Mouse (Mus musculus) kidney, embryonic 15.5 days (tissue): Measurements from ENCODE around the gene Rp9. TPM values are rescaled to one million over a fixed set of nuclear protein-coding genes. Genes with fewer than 3 reads are reported as not detected.

ENCODE experiments used
- ATAC-seq: fragments of 200-750 bp; cut with Nextera tagmentation; replicated peaks from 2 replicates; pipeline ENCODE4 v1.8.0; 2017; ENCODE audit warnings: moderate TSS enrichment; ENCODE audit not compliant: low FRiP score
- H3K27ac ChIP-seq: fragments of 300-500 bp; sonication (generic); 2 replicates; pipeline ENCODE4 v1.5.1; 2015; ENCODE audit warnings: mild to moderate bottlenecking, inconsistent platforms
- H3K27me3 ChIP-seq: fragments of 300-500 bp; sonication (generic); 2 replicates; pipeline ENCODE4 v1.6.1; 2015; ENCODE audit warnings: inconsistent platforms
- H3K36me3 ChIP-seq: fragments of 300-500 bp; sonication (generic); 2 replicates; pipeline ENCODE4 v1.6.1; 2015; ENCODE audit warnings: inconsistent platforms
- H3K4me1 ChIP-seq: fragments of 300-500 bp; sonication (generic); 2 replicates; pipeline ENCODE4 v1.6.1; 2015; ENCODE audit warnings: inconsistent platforms
- H3K4me2 ChIP-seq: fragments of 300-500 bp; sonication (generic); 2 replicates; pipeline ENCODE4 v1.6.1; 2015; ENCODE audit warnings: moderate library complexity, mild to moderate bottlenecking, inconsistent platforms
- H3K4me3 ChIP-seq: fragments of 300-500 bp; sonication (generic); replicated peaks from 2 replicates; pipeline ENCODE4 v1.5.1; 2015; ENCODE audit warnings: mild to moderate bottlenecking, inconsistent platforms
- H3K9ac ChIP-seq: fragments of 300-500 bp; sonication (generic); 2 replicates; pipeline ENCODE4 v1.6.1; 2015; ENCODE audit warnings: mild to moderate bottlenecking, inconsistent platforms
- H3K9me3 ChIP-seq: fragments of 300-500 bp; sonication (generic); replicated peaks from 2 replicates; pipeline ENCODE4 v1.6.1; 2016; ENCODE audit warnings: inconsistent platforms
- WGBS: fragments of 180-500 bp; shearing (Covaris S2); methylation state at CpG from one replicate; pipeline ENCODE4 v1.1.7; 2015; ENCODE audit warnings: mixed read lengths; 5-methylcytosine and 5-hydroxymethylcytosine counted together
- polyA plus RNA-seq: library from polyadenylated mRNA; unstranded; fragments of >200 nt; fragmentation: Nextera tagmentation; extraction: Ambion mirVana; gene quantifications from 2 replicates; pipeline ENCODE4 v1.2.1, GENCODE M21; 2015

The Rp9 gene
- polyA plus RNA-seq, 1 experiment from 2014 or later: 64.9 TPM

- no peak overlapping the region for H3K4me2 ChIP-seq
- no peaks in the 10 kb centered on the region for H3K4me1 ChIP-seq
- WGBS: 88% methylated on average over 12 of the region's 12 CpGs
- no peak overlapping the region for H3K9ac ChIP-seq
- ATAC-seq: no peak
- no peaks in the 10 kb centered on the region for H3K36me3 ChIP-seq
- H3K27ac ChIP-seq: no peak overlapping the region
- H3K4me3 ChIP-seq: no peak overlapping the region
- no peaks in the 10 kb centered on the region for H3K9me3 ChIP-seq
- no peaks in the 10 kb centered on the region for H3K27me3 ChIP-seq
These were observed 15.2 kb upstream of the Rp9 start for GRCm38 (mm10) chr9:22484562-22485308.

- H3K27ac ChIP-seq: no peak overlapping the region
- H3K4me2 ChIP-seq: no peak overlapping the region
- H3K4me1 ChIP-seq: no peaks in the 10 kb centered on the region
- H3K9me3 ChIP-seq: no peaks in the 10 kb centered on the region
- 91% methylated on average over 8 of the region's 8 CpGs for WGBS
- no peak overlapping the region for H3K9ac ChIP-seq
- H3K27me3 ChIP-seq: no peaks in the 10 kb centered on the region
- H3K4me3 ChIP-seq: no peak overlapping the region
- no peak for ATAC-seq
- no peaks in the 10 kb centered on the region for H3K36me3 ChIP-seq
These were observed 14.5 kb upstream of the Rp9 start for GRCm38 (mm10) chr9:22483866-22484561.

GRCm38 (mm10) chr9:22478946-22479345 lies 9.4 kb upstream of the Rp9 start:
- H3K27me3 ChIP-seq: no peaks in the 10 kb centered on the region
- no peak overlapping the region for H3K4me3 ChIP-seq
- no peaks in the 10 kb centered on the region for H3K9me3 ChIP-seq
- no peaks in the 10 kb centered on the region for H3K36me3 ChIP-seq
- no peak overlapping the region for H3K9ac ChIP-seq
- WGBS: 90% methylated on average over 8 of the region's 8 CpGs
- H3K4me2 ChIP-seq: no peak overlapping the region
- H3K4me1 ChIP-seq: peaks cover 3% of the 10 kb centered on the region; the same call in 1 of the 2 replicates
- no peak for ATAC-seq
- H3K27ac ChIP-seq: no peak overlapping the region

GRCm38 (mm10) chr9:22476265-22476664 lies 6.7 kb upstream of the Rp9 start:
- Histone ChIP-seq H3K4me3 (peak overlapping the region; percentile 67), H3K9me3 (no peaks in the 10 kb centered on the region), H3K27ac (0 out of 2 replicates have a peak overlapping the region, but pooled peaks have one; percentile 77), H3K27me3 (no peaks in the 10 kb centered on the region), H3K4me2 (peak overlapping the region; percentile 84), H3K36me3 (no peaks in the 10 kb centered on the region), H3K4me1 (peaks cover 3% of the 10 kb centered on the region; the same call in 1 of the 2 replicates), H3K9ac (peak overlapping the region; percentile 51)
- no peak; the same call in 1 of the 2 replicates for ATAC-seq
- 5% methylated on average over 10 of the region's 10 CpGs for WGBS

DNA sequence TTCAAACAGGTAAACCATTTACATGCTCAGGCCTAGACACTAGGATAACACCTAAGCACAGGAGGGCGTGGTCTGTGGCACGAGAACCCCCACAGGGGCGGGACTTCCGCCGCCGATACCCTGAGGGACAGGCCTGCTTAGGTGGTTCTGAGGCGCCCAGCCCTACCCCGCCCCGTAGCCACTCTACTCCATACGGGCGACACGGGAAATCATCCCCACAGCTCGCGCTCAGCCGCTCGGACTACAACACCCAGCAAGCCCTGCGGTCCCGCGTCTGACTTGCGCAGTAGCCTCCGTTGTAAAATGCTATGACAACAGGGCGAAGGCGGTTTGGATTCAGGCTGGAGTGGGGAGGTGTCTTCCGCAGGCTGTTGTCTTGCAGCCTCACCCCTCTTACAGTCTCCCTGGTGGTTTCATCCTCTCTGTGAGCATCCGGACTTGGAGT lies 5.9 kb upstream of the Rp9 start, which contains the start of gene Bbs9:
Bbs9 (plus strand) TSS at position 292 of the 445 bp plus-strand sequence.
- no peaks in the 10 kb centered on the region for H3K9me3 ChIP-seq
- H3K36me3 ChIP-seq: no peaks in the 10 kb centered on the region
- no peaks in the 10 kb centered on the region for H3K27me3 ChIP-seq
- H3K4me2 ChIP-seq: peak within 1 kb of the TSS; percentile 84
- peak within 1 kb of the TSS; percentile 77 for H3K27ac ChIP-seq
- peak; percentile 99 for ATAC-seq
- H3K4me3 ChIP-seq: peak within 1 kb of the TSS; percentile 67
- H3K4me1 ChIP-seq: peaks cover 3% of the 10 kb centered on the region; the same call in 1 of the 2 replicates
- peak within 1 kb of the TSS; percentile 51 for H3K9ac ChIP-seq
- under 1% methylated on average over 25 of the region's 25 CpGs for WGBS

- H3K27ac ChIP-seq: peak overlapping the region; percentile 92; the same call in 1 of the 2 replicates
- no peaks in the 10 kb centered on the region for H3K9me3 ChIP-seq
- no peak for ATAC-seq
- 79% methylated on average over 8 of the region's 8 CpGs for WGBS
- peaks cover 7% of the 10 kb centered on the region for H3K4me1 ChIP-seq
- no peak overlapping the region for H3K9ac ChIP-seq
- H3K27me3 ChIP-seq: no peaks in the 10 kb centered on the region
- H3K36me3 ChIP-seq: peaks cover 22% of the 10 kb centered on the region
- peak overlapping the region; percentile 90; the same call in 1 of the 2 replicates for H3K4me3 ChIP-seq
- H3K4me2 ChIP-seq: no peak overlapping the region
These were observed 664 bp downstream of the Rp9 start for GRCm38 (mm10) chr9:22468899-22469259.

GRCm38 (mm10) chr9:22468170-22468898 lies 1.2 kb downstream of the Rp9 start:
- H3K9ac ChIP-seq: peak overlapping the region; percentile 98
- H3K4me1 ChIP-seq: peaks cover 7% of the 10 kb centered on the region
- peak; percentile 92 for ATAC-seq
- 3% methylated on average over 43 of the region's 43 CpGs for WGBS
- H3K4me3 ChIP-seq: peak overlapping the region; percentile 90
- H3K4me2 ChIP-seq: peak overlapping the region; percentile 78
- H3K9me3 ChIP-seq: no peaks in the 10 kb centered on the region
- no peaks in the 10 kb centered on the region for H3K27me3 ChIP-seq
- H3K27ac ChIP-seq: peak overlapping the region; percentile 92
- H3K36me3 ChIP-seq: peaks cover 26% of the 10 kb centered on the region

DNA sequence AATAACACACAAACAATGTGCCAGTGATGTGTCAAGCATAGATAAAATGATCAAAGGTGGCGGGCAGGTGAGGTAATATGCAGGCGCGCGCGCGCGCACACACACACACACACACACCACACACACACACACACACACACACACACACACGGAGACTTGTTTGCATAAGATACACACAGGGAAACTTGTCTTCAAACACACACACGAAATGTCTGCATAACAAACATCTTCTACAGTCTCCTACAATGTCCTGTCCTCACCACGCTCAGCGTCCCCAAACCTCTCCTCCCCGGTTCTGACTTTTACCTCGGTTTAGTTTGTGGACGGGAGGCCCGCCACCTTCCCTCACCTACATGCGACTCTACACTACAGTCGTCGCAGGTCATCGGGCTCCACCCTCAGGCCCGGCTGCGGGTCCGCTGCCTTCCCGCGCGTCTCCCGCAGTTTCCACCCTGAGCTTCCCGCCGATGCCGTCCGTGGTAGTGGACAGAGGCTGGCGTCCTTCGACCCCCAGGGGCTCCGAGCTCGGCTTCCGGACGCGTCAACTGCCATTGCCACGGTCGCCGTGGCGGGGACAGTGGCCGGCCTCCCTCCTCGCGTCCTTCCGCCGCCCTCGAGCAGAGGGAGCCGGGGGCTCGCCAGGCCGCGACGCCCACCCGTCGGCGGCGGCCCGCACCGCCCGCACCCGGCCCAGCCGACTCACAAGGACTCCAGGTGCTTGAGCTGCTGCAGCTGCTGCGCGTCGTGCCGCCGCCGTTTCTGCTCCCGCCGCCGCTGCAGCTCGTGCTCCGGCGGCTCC lies 2.0 kb downstream of the Rp9 start:
- peaks cover 7% of the 10 kb centered on the region for H3K4me1 ChIP-seq
- peak overlapping the region; percentile 90 for H3K4me3 ChIP-seq
- under 1% methylated on average over 72 of the region's 73 CpGs for WGBS
- H3K9ac ChIP-seq: peak overlapping the region; percentile 98
- ATAC-seq: peak; percentile 69
- H3K36me3 ChIP-seq: peaks cover 28% of the 10 kb centered on the region
- H3K9me3 ChIP-seq: no peaks in the 10 kb centered on the region
- H3K27ac ChIP-seq: peak overlapping the region; percentile 92
- H3K4me2 ChIP-seq: peak overlapping the region; percentile 78
- no peaks in the 10 kb centered on the region for H3K27me3 ChIP-seq

DNA sequence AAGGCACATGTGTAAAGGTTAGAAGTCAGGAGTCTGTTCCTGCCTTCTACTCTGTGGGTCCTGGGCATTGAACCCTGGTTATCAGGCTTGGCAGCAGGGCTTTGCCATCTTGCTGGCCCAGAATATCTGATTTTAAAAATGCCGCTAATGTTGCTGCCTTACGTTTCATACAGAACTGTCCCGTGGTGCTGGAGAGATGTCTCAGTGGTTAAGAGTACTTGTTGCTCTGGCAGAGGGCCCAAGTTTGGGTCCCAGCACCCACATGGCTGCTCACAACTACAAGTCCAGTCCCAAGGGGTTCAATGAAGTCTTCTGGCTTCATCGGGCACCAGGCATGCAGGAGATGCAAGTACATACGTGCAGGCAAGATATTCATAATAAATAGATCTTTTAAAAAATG lies 3.3 kb downstream of the Rp9 start:
- Histone ChIP-seq H3K27me3 (no peaks in the 10 kb centered on the region), H3K9me3 (no peaks in the 10 kb centered on the region), H3K27ac (no peak overlapping the region), H3K4me3 (no peak overlapping the region), H3K36me3 (peaks cover 36% of the 10 kb centered on the region), H3K4me2 (no peak overlapping the region), H3K4me1 (peaks cover 7% of the 10 kb centered on the region), H3K9ac (no peak overlapping the region)
- no peak for ATAC-seq
- WGBS: 92% methylated on average over 5 of the region's 5 CpGs

DNA sequence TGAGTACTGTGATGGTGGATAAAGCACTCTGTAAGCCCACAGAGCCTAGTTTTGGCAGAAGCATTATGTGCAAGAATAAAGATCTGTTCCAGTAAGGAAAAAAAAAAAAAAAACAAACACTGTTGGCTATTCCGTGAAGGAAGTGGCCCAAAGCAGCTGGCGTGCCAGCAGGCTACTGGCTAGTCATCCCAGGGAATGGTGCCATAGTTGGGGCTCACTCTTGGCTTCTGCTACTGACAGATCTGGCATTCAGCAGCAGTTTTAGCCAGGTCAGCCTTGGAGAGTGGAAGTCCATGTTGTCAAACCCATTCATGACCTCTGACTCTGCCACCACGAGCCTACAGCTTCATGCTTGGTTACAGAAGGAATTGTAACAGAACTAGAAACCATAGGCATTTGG lies 7.6 kb downstream of the Rp9 start:
- Histone ChIP-seq H3K4me1 (no peaks in the 10 kb centered on the region), H3K4me3 (no peak overlapping the region), H3K27ac (no peak overlapping the region), H3K9ac (no peak overlapping the region), H3K36me3 (peaks cover 63% of the 10 kb centered on the region), H3K9me3 (no peaks in the 10 kb centered on the region), H3K4me2 (no peak overlapping the region), H3K27me3 (no peaks in the 10 kb centered on the region)
- 90% methylated on average over 3 of the region's 3 CpGs for WGBS
- no peak for ATAC-seq

GRCm38 (mm10) chr9:22457142-22457835 lies 12.3 kb downstream of the Rp9 start:
- Histone ChIP-seq H3K27me3 (no peaks in the 10 kb centered on the region), H3K27ac (no peak overlapping the region), H3K4me2 (no peak overlapping the region), H3K9ac (no peak overlapping the region), H3K4me3 (no peak overlapping the region), H3K9me3 (no peaks in the 10 kb centered on the region), H3K36me3 (peaks cover 81% of the 10 kb centered on the region), H3K4me1 (no peaks in the 10 kb centered on the region)
- no peak for ATAC-seq
- 86% methylated on average over 11 of the region's 11 CpGs for WGBS
